Mouse (Mus musculus) kidney, adult 2 months (tissue): Measurements from ENCODE around the gene Fam187b.

Experiments used
- CTCF ChIP-seq: fragments of 200-500 bp; conservative IDR thresholded peaks from 2 replicates; pipeline ENCODE4 v1.5.1; 2011; ENCODE audit warnings: low read depth, mild to moderate bottlenecking, control low read depth, low read length, moderate library complexity, mixed read lengths; ENCODE audit not compliant: insufficient read depth, insufficient read length
- POLR2A ChIP-seq: fragments of 200-500 bp; IDR thresholded peaks from one replicate; pipeline ENCODE4 v1.6.1; 2011; ENCODE audit warnings: low read depth, low read length, control low read depth

- TF ChIP-seq CTCF (no peak), POLR2A (no peak)
Measured at GRCm38 (mm10) chr7:30966657-30967056, 6.9 kb upstream of the Fam187b start.
